Mouse (Mus musculus) cerebellum, adult 2 months (tissue): ENCODE measurements at regions not wholly inside any gene's neighbourhood (a gene's known extent, or its start where the extent isn't known, plus 50 kb on each side); places are given as distances from the start of the nearest gene placed in this dataset.
"Not testable (repeated sequence)": the region's sequence is repeated elsewhere in the genome, so short reads cannot be mapped to it uniquely, and the experiment has no call there.

Experiments
- DNase-seq, 2 experiments: peaks; one replicate each; pipeline ENCODE4 v3.0.0; 2021
- H3K27ac ChIP-seq: fragments of 200-500 bp; 2 replicates; pipeline ENCODE4 v1.5.1; 2012; ENCODE audit warnings: low read length, control low read depth, inconsistent platforms; ENCODE audit not compliant: insufficient read depth
- H3K27me3 ChIP-seq: fragments of 200-500 bp; 2 replicates; pipeline ENCODE4 v1.6.1; 2012; ENCODE audit warnings: inconsistent platforms, mild to moderate bottlenecking, low read length, moderate library complexity; ENCODE audit not compliant: control insufficient read depth, insufficient read depth
- H3K4me1 ChIP-seq: fragments of 200-500 bp; 2 replicates; pipeline ENCODE4 v1.6.1; 2011; ENCODE audit warnings: low read length; ENCODE audit not compliant: control insufficient read depth, insufficient read depth
- H3K4me3 ChIP-seq: fragments of 200-500 bp; replicated peaks from 2 replicates; pipeline ENCODE3; 2011; ENCODE audit warnings: mild to moderate bottlenecking, low read depth, low read length, control low read depth; ENCODE audit not compliant: insufficient read depth
- CTCF ChIP-seq: fragments of 200-500 bp; IDR thresholded peaks from 2 replicates; pipeline ENCODE4 v1.5.1; 2011; ENCODE audit warnings: low read depth, mild to moderate bottlenecking, control low read depth, low read length, moderate library complexity, borderline replicate concordance; ENCODE audit not compliant: insufficient read depth
- POLR2A ChIP-seq: fragments of 200-500 bp; IDR thresholded peaks from 2 replicates; pipeline ENCODE4 v1.6.1; 2011; ENCODE audit warnings: low read length, control low read depth, borderline replicate concordance; ENCODE audit not compliant: insufficient read depth
- WGBS: fragments of 180-500 bp; shearing (Covaris S2); methylation state at CpG from one replicate; pipeline ENCODE4 v1.1.7; 2018; 5-methylcytosine and 5-hydroxymethylcytosine counted together

DNA sequence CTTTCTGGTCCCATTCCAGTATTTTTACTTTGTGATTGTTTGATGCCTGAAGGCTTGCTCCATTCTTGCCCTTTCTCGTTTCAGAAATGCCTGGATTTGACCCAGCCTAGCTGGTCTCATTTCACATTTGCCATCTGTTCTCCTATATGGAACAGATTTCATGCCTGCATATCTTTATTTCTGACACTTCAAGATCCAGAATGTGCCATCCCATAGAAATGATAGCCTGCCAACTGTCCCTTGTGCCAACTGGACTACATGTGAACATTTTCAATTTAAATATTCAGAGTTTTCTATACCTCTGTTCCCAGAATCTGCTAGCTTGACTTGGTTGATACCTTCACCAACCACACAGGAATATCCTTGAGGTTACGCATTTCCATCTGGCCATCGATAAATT, 669.0 kb downstream of the Fscb start:
- Histone ChIP-seq H3K4me3 (no peak overlapping the region), H3K4me1 (no peaks in the 10 kb centered on the region), H3K27me3 (no peaks in the 10 kb centered on the region), H3K27ac (no peak overlapping the region)
- DNase-seq, result peak; percentile 6 to 44
- 61% methylated on average over 3 of the region's 3 CpGs for WGBS
- TF ChIP-seq POLR2A (no peak), CTCF (no peak)

DNA sequence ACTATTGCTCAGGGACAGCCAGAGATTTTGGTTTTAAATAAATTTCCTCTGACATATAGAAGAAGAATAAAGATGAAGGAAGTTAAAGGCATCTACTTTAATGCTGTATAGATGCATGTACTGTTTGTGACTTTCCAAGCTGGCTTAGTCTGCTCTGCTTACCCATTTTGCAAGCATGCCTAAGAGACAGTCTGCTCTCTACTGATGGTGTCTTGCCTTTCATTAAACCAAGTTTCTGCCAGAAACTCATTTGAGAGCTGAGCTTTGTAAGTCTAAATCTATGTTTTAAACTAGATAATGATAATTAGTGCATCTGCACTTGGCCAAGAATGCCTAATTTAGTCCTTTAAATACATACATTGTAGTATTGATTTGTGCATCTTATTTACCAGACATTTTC, 670.5 kb downstream of the Fscb start:
- TF ChIP-seq POLR2A, result no peak
- TF ChIP-seq CTCF, result no peak
- Histone ChIP-seq H3K4me1 (no peaks in the 10 kb centered on the region), H3K4me3 (no peak overlapping the region), H3K27me3 (no peaks in the 10 kb centered on the region), H3K27ac (no peak overlapping the region)
- DNase-seq, result no peak

DNA sequence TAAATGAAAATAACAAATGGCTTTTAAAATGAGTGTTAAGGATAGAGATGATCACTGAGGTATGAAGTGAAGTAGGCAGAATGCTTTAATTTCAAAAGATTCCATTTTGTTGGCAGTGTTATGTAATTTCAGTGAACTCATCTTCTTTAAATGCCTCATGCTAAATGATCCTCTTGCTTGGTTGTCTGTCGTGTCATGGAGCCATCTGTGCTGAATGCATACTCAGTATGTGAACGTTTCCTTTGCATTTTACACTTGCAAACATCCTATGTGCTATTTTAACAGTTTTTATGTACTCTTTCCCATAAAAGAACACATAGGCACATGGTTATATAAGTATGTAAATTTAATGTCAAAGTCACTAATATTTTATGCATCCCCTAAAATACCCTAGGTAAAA, 682.8 kb downstream of the Fscb start:
- TF ChIP-seq POLR2A (no peak), CTCF (no peak)
- H3K4me1 ChIP-seq, result no peaks in the 10 kb centered on the region
- H3K4me3 ChIP-seq, result no peak overlapping the region
- no peak overlapping the region for H3K27ac ChIP-seq
- no peak for DNase-seq
- H3K27me3 ChIP-seq, result no peaks in the 10 kb centered on the region
- 14% methylated on average over 2 of the region's 2 CpGs for WGBS

DNA sequence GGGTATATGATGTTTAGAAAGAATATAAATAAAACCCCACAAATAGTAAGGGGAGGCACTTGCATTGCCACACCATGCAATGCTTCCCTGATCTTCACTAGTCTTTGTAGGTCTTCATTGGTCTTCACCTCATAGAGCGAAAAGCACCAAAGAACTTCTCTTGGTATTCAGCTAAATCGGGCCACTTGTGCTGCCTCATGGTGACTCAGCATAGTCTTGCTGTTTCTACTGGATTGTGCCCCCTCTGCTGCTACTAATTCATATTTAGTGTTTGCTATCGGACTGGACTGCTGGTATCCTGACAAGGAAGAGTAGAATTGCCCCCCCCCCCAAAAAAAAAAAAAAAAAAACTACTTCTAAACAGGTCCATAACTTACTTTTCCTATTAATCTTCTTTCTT, 696.6 kb downstream of the Fscb start:
- H3K4me1 ChIP-seq, result no peaks in the 10 kb centered on the region
- H3K27ac ChIP-seq, result no peak overlapping the region
- H3K27me3 ChIP-seq, result no peaks in the 10 kb centered on the region
- no peak for TF ChIP-seq POLR2A
- no peak for TF ChIP-seq CTCF
- no peak overlapping the region for H3K4me3 ChIP-seq
- no peak for DNase-seq
- WGBS, result 85% methylated on average over 3 of the region's 3 CpGs

DNA sequence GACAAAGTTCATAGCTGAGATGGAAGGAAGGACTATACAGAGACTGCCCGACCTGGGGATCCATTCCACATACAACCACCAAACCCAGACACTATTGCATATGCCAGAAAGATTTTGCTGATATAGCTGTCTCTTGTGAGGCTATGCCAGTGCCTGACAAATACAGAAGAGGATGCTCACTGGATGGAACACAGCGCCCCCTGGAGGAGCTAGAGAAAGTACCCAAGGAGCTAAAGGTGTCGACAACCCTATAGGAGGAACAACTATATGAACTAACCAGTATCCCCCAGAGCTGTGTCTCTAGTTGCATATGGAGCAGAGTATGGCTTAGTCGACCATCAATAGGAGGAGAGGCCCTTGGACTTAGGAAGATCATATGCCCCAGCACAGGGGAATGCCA, 713.4 kb downstream of the Fscb start:
- not testable (repeated sequence) for H3K27ac ChIP-seq, H3K4me1 ChIP-seq, DNase-seq, H3K4me3 ChIP-seq, H3K27me3 ChIP-seq
- 61% methylated on average over 4 of the region's 4 CpGs for WGBS
